Mouse (Mus musculus): ENCODE data around the gene G6pc2. TPM values are rescaled to one million over a fixed set of nuclear protein-coding genes. Genes with fewer than 3 reads are reported as not detected.

Gene G6pc2
- total and polyA plus RNA-seq, 2 experiments from 2014 or later: not detected

GRCm38 (mm10) chr2:69191059-69191458 is 19.8 kb upstream of the G6pc2 start:
- DNase-seq (no peak), ATAC-seq (no peak)
- Histone ChIP-seq H3K4me3 (ENCODE audit: low read depth, low read length) (no peak overlapping the region), H3K4me1 (ENCODE audit: insufficient read depth) (no peaks in the 10 kb centered on the region), H3K27me3 (ENCODE audit: insufficient read depth, low read length) (no peaks in the 10 kb centered on the region), H3K9ac (no peak overlapping the region), H3K9me3 (ENCODE audit: low read length) (no peaks in the 10 kb centered on the region), H3K4me2 (ENCODE audit: low read depth) (no peak overlapping the region), H3K27ac (ENCODE audit: low read depth, low read length) (no peak overlapping the region), H3K36me3 (ENCODE audit: insufficient read depth) (no peaks in the 10 kb centered on the region)
- TF ChIP-seq CTCF (IDR thresholded peaks at IDR 0.05; ENCODE audit: low read depth): no peak
- 92% methylated on average over 5 of the region's 5 CpGs for WGBS

- ATAC-seq (no peak), DNase-seq (no peak)
- no peak for TF ChIP-seq CTCF (IDR thresholded peaks at IDR 0.05; ENCODE audit: low read depth)
- Histone ChIP-seq H3K9me3 (ENCODE audit: low read length) (no peaks in the 10 kb centered on the region), H3K9ac (no peak overlapping the region), H3K4me2 (ENCODE audit: low read depth) (no peak overlapping the region), H3K36me3 (ENCODE audit: insufficient read depth) (no peaks in the 10 kb centered on the region), H3K27me3 (ENCODE audit: insufficient read depth, low read length) (no peaks in the 10 kb centered on the region), H3K4me3 (ENCODE audit: low read depth, low read length) (no peak overlapping the region), H3K27ac (ENCODE audit: low read depth, low read length) (no peak overlapping the region), H3K4me1 (ENCODE audit: insufficient read depth) (no peaks in the 10 kb centered on the region)
- 83% methylated on average over 5 of the region's 5 CpGs for WGBS
Observed at GRCm38 (mm10) chr2:69193555-69193954, 17.3 kb upstream of the G6pc2 start.

- Histone ChIP-seq H3K4me3 (ENCODE audit: low read depth, low read length) (peak overlapping the region; percentile 56), H3K27me3 (ENCODE audit: insufficient read depth, low read length) (no peaks in the 10 kb centered on the region), H3K4me1 (ENCODE audit: insufficient read depth) (no peaks in the 10 kb centered on the region), H3K4me2 (ENCODE audit: low read depth) (peak overlapping the region; percentile 92), H3K27ac (ENCODE audit: low read depth, low read length) (no peak overlapping the region), H3K9me3 (ENCODE audit: low read length) (no peaks in the 10 kb centered on the region), H3K36me3 (ENCODE audit: insufficient read depth) (no peaks in the 10 kb centered on the region), H3K9ac (peak overlapping the region; percentile 33; the same call in 1 of the 2 replicates)
- no peak for ATAC-seq
- 15% methylated on average over 6 of the region's 6 CpGs for WGBS
- no peak for TF ChIP-seq CTCF (IDR thresholded peaks at IDR 0.05; ENCODE audit: low read depth)
- no peak for DNase-seq
Observed at GRCm38 (mm10) chr2:69205185-69205584, 5.7 kb upstream of the G6pc2 start.

GRCm38 (mm10) chr2:69205791-69206351 is 5.0 kb upstream of the G6pc2 start, which contains the start of gene Spc25:
Gene Spc25 (minus strand): TSS chr2:69206194.
- H3K36me3 ChIP-seq (ENCODE audit: insufficient read depth): no peaks in the 10 kb centered on the region
- peak within 1 kb of the TSS; percentile 92 for H3K4me2 ChIP-seq (ENCODE audit: low read depth)
- DNase-seq (peak; percentile 93), ATAC-seq (peak; percentile 100)
- H3K4me3 ChIP-seq (ENCODE audit: low read depth, low read length): peak within 1 kb of the TSS; percentile 56
- peak within 1 kb of the TSS; percentile 33; the same call in 1 of the 2 replicates for H3K9ac ChIP-seq
- no peak within 1 kb of the TSS for H3K27ac ChIP-seq (ENCODE audit: low read depth, low read length)
- H3K4me1 ChIP-seq (ENCODE audit: insufficient read depth): no peaks in the 10 kb centered on the region
- no peaks in the 10 kb centered on the region for H3K9me3 ChIP-seq (ENCODE audit: low read length)
- peak; percentile 31 for TF ChIP-seq CTCF (IDR thresholded peaks at IDR 0.05; ENCODE audit: low read depth)
- under 1% methylated on average over 44 of the region's 46 CpGs for WGBS
- no peaks in the 10 kb centered on the region for H3K27me3 ChIP-seq (ENCODE audit: insufficient read depth, low read length)

- Histone ChIP-seq H3K4me2 (ENCODE audit: low read depth) (peak overlapping the region; percentile 3; the same call in 1 of the 2 replicates), H3K4me3 (ENCODE audit: low read depth, low read length) (no peak overlapping the region)
Observed at GRCm38 (mm10) chr2:69206523-69206922, 4.3 kb upstream of the G6pc2 start.

GRCm38 (mm10) chr2:69209684-69210083 is 1.2 kb upstream of the G6pc2 start:
- ATAC-seq: no peak
- WGBS: 94% methylated on average over 3 of the region's 3 CpGs

More at GRCm38 (mm10) chr2:69206523-69206922, 4.3 kb upstream of the G6pc2 start:
- no peak overlapping the region for H3K9ac ChIP-seq
- no peaks in the 10 kb centered on the region for H3K4me1 ChIP-seq (ENCODE audit: insufficient read depth)
- ATAC-seq: no peak
- H3K27ac ChIP-seq (ENCODE audit: low read depth, low read length): no peak overlapping the region
- H3K36me3 ChIP-seq (ENCODE audit: insufficient read depth): no peaks in the 10 kb centered on the region
- no peak for DNase-seq
- no peak for TF ChIP-seq CTCF (IDR thresholded peaks at IDR 0.05; ENCODE audit: low read depth)
- no peaks in the 10 kb centered on the region for H3K9me3 ChIP-seq (ENCODE audit: low read length)
- WGBS: 23% methylated on average over 7 of the region's 7 CpGs
- H3K27me3 ChIP-seq (ENCODE audit: insufficient read depth, low read length): no peaks in the 10 kb centered on the region

GRCm38 (mm10) chr2:69212652-69213051 is 1.8 kb downstream of the G6pc2 start:
- DNase-seq (no peak), ATAC-seq (no peak)
- no peak overlapping the region for H3K9ac ChIP-seq
- H3K27ac ChIP-seq (ENCODE audit: low read depth, low read length): no peak overlapping the region
- no peak for TF ChIP-seq CTCF (IDR thresholded peaks at IDR 0.05; ENCODE audit: low read depth)
- H3K27me3 ChIP-seq (ENCODE audit: insufficient read depth, low read length): no peaks in the 10 kb centered on the region
- WGBS: 65% methylated on average over 10 of the region's 10 CpGs
- H3K9me3 ChIP-seq (ENCODE audit: low read length): no peaks in the 10 kb centered on the region
- H3K36me3 ChIP-seq (ENCODE audit: insufficient read depth): no peaks in the 10 kb centered on the region
- no peak overlapping the region for H3K4me3 ChIP-seq (ENCODE audit: low read depth, low read length)
- no peaks in the 10 kb centered on the region for H3K4me1 ChIP-seq (ENCODE audit: insufficient read depth)
- H3K4me2 ChIP-seq (ENCODE audit: low read depth): no peak overlapping the region

More at GRCm38 (mm10) chr2:69209684-69210083, 1.2 kb upstream of the G6pc2 start:
- H3K27ac ChIP-seq (ENCODE audit: low read depth, low read length): no peak overlapping the region
- H3K36me3 ChIP-seq (ENCODE audit: insufficient read depth): no peaks in the 10 kb centered on the region
- H3K27me3 ChIP-seq (ENCODE audit: insufficient read depth, low read length): no peaks in the 10 kb centered on the region
- no peak for DNase-seq
- no peaks in the 10 kb centered on the region for H3K9me3 ChIP-seq (ENCODE audit: low read length)
- H3K4me2 ChIP-seq (ENCODE audit: low read depth): no peak overlapping the region
- no peak overlapping the region for H3K9ac ChIP-seq
- TF ChIP-seq CTCF (IDR thresholded peaks at IDR 0.05; ENCODE audit: low read depth): no peak
- H3K4me1 ChIP-seq (ENCODE audit: insufficient read depth): no peaks in the 10 kb centered on the region
- no peak overlapping the region for H3K4me3 ChIP-seq (ENCODE audit: low read depth, low read length)
